ENCODE assay signal across 29 mouse cellular contexts in the genomic region with DNA sequence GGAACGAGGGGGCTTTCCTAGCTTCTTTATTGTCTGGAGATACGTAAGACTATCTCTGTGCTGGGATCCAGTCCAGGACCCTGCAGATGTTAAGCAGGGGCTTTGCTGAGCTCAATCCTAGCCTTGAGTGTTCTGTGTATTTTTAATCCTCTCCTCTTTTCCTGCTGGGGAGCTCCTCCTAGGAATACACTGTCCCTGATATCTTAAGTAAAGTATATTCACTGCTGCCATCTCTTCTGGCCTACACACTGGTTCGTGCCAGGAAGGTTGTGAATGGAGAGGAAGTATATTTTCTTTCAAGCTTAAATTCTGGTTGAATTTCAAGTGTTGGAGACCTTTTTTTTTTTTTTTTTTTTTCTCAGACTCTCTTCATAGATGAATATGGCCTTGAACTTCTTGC. TPM values are rescaled to one million over a fixed set of nuclear protein-coding genes. Genes with fewer than 3 reads are reported as not detected.
DNase-seq lines count a peak whose midpoint lies in the region; ATAC-seq and TF ChIP-seq lines count a peak whose summit lies in the region.
"Had no signal": no experiment of that assay in that cellular context is flagged by ENCODE, and none has a peak within 500 bp of the region (broad histone marks: within the 10 kb centered on the region; RNA-seq: fewer than 3 reads in every experiment).

No protein-coding gene starts in this region.

- no peaks in the 10 kb centered on the region for H3K27me3 ChIP-seq in embryonic facial prominence, embryonic 14.5 days (replicated peaks; ENCODE audit: control insufficient read depth, insufficient read depth, low read length)
- H3K27me3 ChIP-seq in embryonic facial prominence, embryonic 10.5 days (replicated peaks; ENCODE audit: low read depth, poor library complexity, severe bottlenecking) = no peaks in the 10 kb centered on the region
- H3K27me3 ChIP-seq in hindbrain, embryonic 10.5 days (ENCODE audit: insufficient read depth, poor library complexity, severe bottlenecking) = no peaks in the 10 kb centered on the region
- H3K27me3 ChIP-seq in hindbrain, postnatal 0 days (ENCODE audit: insufficient read depth, low read length) = no peaks in the 10 kb centered on the region
- H3K27me3 ChIP-seq in thymus, adult 2 months (ENCODE audit: control insufficient read depth, insufficient read depth, low read length) = no peaks in the 10 kb centered on the region
- H3K27me3 ChIP-seq: CH12.LX; embryonic facial prominence, embryonic 13.5 days; forebrain, embryonic 13.5 days; forebrain, embryonic 15.5 days; Patski had no signal

- H3K4me3 ChIP-seq in embryonic facial prominence, embryonic 14.5 days (ENCODE audit: low read depth, low read length) = no peak overlapping the region
- no peak overlapping the region for H3K4me3 ChIP-seq in embryonic facial prominence, embryonic 10.5 days
- H3K4me3 ChIP-seq in hindbrain, embryonic 10.5 days = no peak overlapping the region
- H3K4me3 ChIP-seq in hindbrain, postnatal 0 days (ENCODE audit: low read length) = no peak overlapping the region
- no peak overlapping the region for H3K4me3 ChIP-seq in thymus, adult 2 months (ENCODE audit: control insufficient read depth, insufficient read depth, low read length)
- H3K4me3 ChIP-seq: embryonic facial prominence, embryonic 13.5 days; forebrain, embryonic 13.5 days; forebrain, embryonic 15.5 days had no signal

- no peak for TF ChIP-seq CTCF in hindbrain, postnatal 0 days (IDR thresholded peaks at IDR 0.05; ENCODE audit: low read depth)
- no peak for TF ChIP-seq CTCF in thymus, adult 2 months (IDR thresholded peaks at IDR 0.05; ENCODE audit: borderline replicate concordance, control insufficient read depth, extremely low read depth, insufficient read depth, low read length, poor library complexity)

- H3K9me3 ChIP-seq in embryonic facial prominence, embryonic 14.5 days (ENCODE audit: control insufficient read depth, low read length) = no peaks in the 10 kb centered on the region
- H3K9me3 ChIP-seq in embryonic facial prominence, embryonic 10.5 days = no peaks in the 10 kb centered on the region
- H3K9me3 ChIP-seq in hindbrain, embryonic 10.5 days = no peaks in the 10 kb centered on the region
- H3K9me3 ChIP-seq in hindbrain, postnatal 0 days (ENCODE audit: low read length) = no peaks in the 10 kb centered on the region
- H3K9me3 ChIP-seq: embryonic facial prominence, embryonic 13.5 days; forebrain, embryonic 13.5 days; forebrain, embryonic 15.5 days; G1E had no signal

- no peak for TF ChIP-seq POLR2A in thymus, adult 2 months (IDR thresholded peaks at IDR 0.05; ENCODE audit: control insufficient read depth, extremely low read depth, insufficient read depth, low read length, poor library complexity)

- peak; percentile 33 for DNase-seq in embryonic facial prominence, embryonic 14.5 days (ENCODE audit: low spot score)
- DNase-seq in embryonic facial prominence, embryonic 10.5 days (ENCODE audit: low spot score) = no peak
- no peak for DNase-seq in hindbrain, embryonic 10.5 days (ENCODE audit: low spot score)
- no peak for DNase-seq in hindbrain, postnatal 0 days (ENCODE audit: low spot score)
- DNase-seq in thymus, adult 2 months = no peak
- no peak for DNase-seq in thymus, postnatal 25 days
- DNase-seq in brain, adult 2 months (ENCODE audit: low read depth, low spot score) = peak; percentile 43
- DNase-seq: adrenal gland, adult 8-10 months; adrenal gland, postnatal 14 days; adrenal gland, postnatal 36 days; B cell, adult 2 months; cerebellum, adult 11 months; cerebellum, adult 18-20 months; cerebellum, adult 8-10 months; cerebellum, adult 9-11 months; cerebellum, postnatal 14 days; forebrain, postnatal 0 days had no signal

- no peak overlapping the region for H3K4me2 ChIP-seq in embryonic facial prominence, embryonic 14.5 days (ENCODE audit: low read depth, low read length)
- no peak overlapping the region for H3K4me2 ChIP-seq in hindbrain, postnatal 0 days (ENCODE audit: low read depth, low read length)
- H3K4me2 ChIP-seq: embryonic facial prominence, embryonic 13.5 days; forebrain, embryonic 13.5 days; forebrain, embryonic 15.5 days had no signal

- ATAC-seq in embryonic facial prominence, embryonic 14.5 days (ENCODE audit: low read depth) = 0 out of 2 replicates have a peak, but pooled peaks have one; percentile 21
- ATAC-seq in hindbrain, postnatal 0 days = no peak
- ATAC-seq: activated CD4-positive, CD25-positive, alpha-beta regulatory T cell, adult 4 months; CD4-positive, CD25-positive, alpha-beta regulatory T cell, adult 4 months; forebrain, embryonic 13.5 days; forebrain, embryonic 15.5 days; forebrain, postnatal 0 days; Patski had no signal

- no peak overlapping the region for H3K27ac ChIP-seq in embryonic facial prominence, embryonic 14.5 days (replicated peaks; ENCODE audit: low read depth, low read length)
- no peak overlapping the region for H3K27ac ChIP-seq in embryonic facial prominence, embryonic 10.5 days (replicated peaks)
- H3K27ac ChIP-seq in hindbrain, embryonic 10.5 days = peak overlapping the region; percentile 88; the same call in 1 of the 2 replicates
- H3K27ac ChIP-seq in hindbrain, postnatal 0 days = no peak overlapping the region
- peak overlapping the region; percentile 89 for H3K27ac ChIP-seq in thymus, adult 2 months (ENCODE audit: control insufficient read depth, insufficient read depth, low read length)
- H3K27ac ChIP-seq: embryonic facial prominence, embryonic 13.5 days; forebrain, embryonic 13.5 days; forebrain, embryonic 15.5 days had no signal

- H3K36me3 ChIP-seq in embryonic facial prominence, embryonic 14.5 days (ENCODE audit: control insufficient read depth, insufficient read depth, low read length) = no peaks in the 10 kb centered on the region
- no peaks in the 10 kb centered on the region for H3K36me3 ChIP-seq in embryonic facial prominence, embryonic 10.5 days (replicated peaks)
- H3K36me3 ChIP-seq in hindbrain, embryonic 10.5 days = 0 out of 2 replicates have a peak, but pooled peaks cover 3% of the 10 kb centered on the region
- no peaks in the 10 kb centered on the region for H3K36me3 ChIP-seq in hindbrain, postnatal 0 days (ENCODE audit: insufficient read depth, low read length)
- no peaks in the 10 kb centered on the region for H3K36me3 ChIP-seq in thymus, adult 2 months (ENCODE audit: control insufficient read depth, insufficient read depth, low read length)
- H3K36me3 ChIP-seq: embryonic facial prominence, embryonic 13.5 days; forebrain, embryonic 15.5 days; G1E had no signal

- H3K9ac ChIP-seq in embryonic facial prominence, embryonic 14.5 days (ENCODE audit: low read depth, low read length) = no peak overlapping the region
- no peak overlapping the region for H3K9ac ChIP-seq in hindbrain, postnatal 0 days (replicated peaks; ENCODE audit: low read length)
- H3K9ac ChIP-seq: embryonic facial prominence, embryonic 13.5 days; forebrain, embryonic 13.5 days; forebrain, embryonic 15.5 days; forebrain, postnatal 0 days had no signal

- 61% methylated on average over 3 of the region's 3 CpGs for WGBS in embryonic facial prominence, embryonic 14.5 days
- WGBS in embryonic facial prominence, embryonic 10.5 days = 88% methylated on average over 3 of the region's 3 CpGs
- 87% methylated on average over 3 of the region's 3 CpGs for WGBS in hindbrain, embryonic 10.5 days
- 62% methylated on average over 3 of the region's 3 CpGs for WGBS in hindbrain, postnatal 0 days
- 77% methylated on average over 3 of the region's 3 CpGs for WGBS in thymus, adult 2 months

- 0 out of 2 replicates have a peak, but pooled peaks cover 3% of the 10 kb centered on the region for H3K4me1 ChIP-seq in embryonic facial prominence, embryonic 14.5 days (ENCODE audit: control insufficient read depth, insufficient read depth, low read length)
- H3K4me1 ChIP-seq in embryonic facial prominence, embryonic 10.5 days = peaks cover 14% of the 10 kb centered on the region
- peaks cover 30% of the 10 kb centered on the region for H3K4me1 ChIP-seq in hindbrain, embryonic 10.5 days (replicated peaks)
- H3K4me1 ChIP-seq in hindbrain, postnatal 0 days (ENCODE audit: insufficient read depth, low read length) = peaks cover 4% of the 10 kb centered on the region; the same call in 1 of the 2 replicates
- peaks cover 26% of the 10 kb centered on the region for H3K4me1 ChIP-seq in thymus, adult 2 months (replicated peaks; ENCODE audit: control insufficient read depth, insufficient read depth, low read length)

RNA-seq across cellular contexts. Expression of a gene that starts 23.0 kb away (rescaled TPM):
- polyA plus RNA-seq in embryonic facial prominence, embryonic 14.5 days (2014; fragmentation: Nextera tagmentation; extraction: Ambion mirVana) = not detected in 2 replicates
- polyA plus RNA-seq in embryonic facial prominence, embryonic 10.5 days (2016; fragmentation: Nextera tagmentation; extraction: Ambion mirVana) = not detected in 2 replicates
- not detected in 2 replicates for polyA plus RNA-seq in hindbrain, embryonic 10.5 days (2016; fragmentation: Nextera tagmentation; extraction: Ambion mirVana)
- total RNA-seq in hindbrain, postnatal 0 days (2014; rRNA removed) = not detected in 2 replicates
- 0.54 TPM in 1 of 2 replicates, not detected in the other for polyA plus RNA-seq in hindbrain, postnatal 0 days (2015; fragmentation: Nextera tagmentation; extraction: Ambion mirVana)
- 2.4 and 3.1 TPM in 2 replicates for polyA plus RNA-seq in thymus, adult 2 months (2012; rRNA removed)
- total RNA-seq: adrenal gland, adult 18-20 months; adrenal gland, adult 8-10 months; adrenal gland, postnatal 14 days; adrenal gland, postnatal 36 days; CH12.LX; forebrain, postnatal 0 days; G1E had no signal
- polyA plus RNA-seq: activated CD4-positive, CD25-positive, alpha-beta regulatory T cell, adult 4 months; CD4-positive, CD25-positive, alpha-beta regulatory T cell, adult 4 months; cortical plate, adult 2 months; embryonic facial prominence, embryonic 11.5 days; embryonic facial prominence, embryonic 13.5 days; forebrain, embryonic 11.5 days; forebrain, embryonic 13.5 days; forebrain, postnatal 0 days; G1E; Patski had no signal

RNA-seq across cellular contexts. Expression of a gene that starts 23.6 kb away (rescaled TPM):
- 0.81 and 1.2 TPM in 2 replicates for polyA plus RNA-seq in embryonic facial prominence, embryonic 14.5 days (2014; fragmentation: Nextera tagmentation; extraction: Ambion mirVana)
- 0.45 and 0.74 TPM in 2 replicates for polyA plus RNA-seq in embryonic facial prominence, embryonic 10.5 days (2016; fragmentation: Nextera tagmentation; extraction: Ambion mirVana)
- polyA plus RNA-seq in hindbrain, embryonic 10.5 days (2016; fragmentation: Nextera tagmentation; extraction: Ambion mirVana) = 0.58 and 0.86 TPM in 2 replicates
- 1.0 and 2.2 TPM in 2 replicates for total RNA-seq in hindbrain, postnatal 0 days (2014; rRNA removed)
- polyA plus RNA-seq in hindbrain, postnatal 0 days (2015; fragmentation: Nextera tagmentation; extraction: Ambion mirVana) = 2.0 and 2.6 TPM in 2 replicates
- 0.96 and 1.5 TPM in 2 replicates for polyA plus RNA-seq in thymus, adult 2 months (2012; rRNA removed)
- total RNA-seq: adrenal gland, adult 18-20 months; adrenal gland, postnatal 14 days; adrenal gland, postnatal 36 days; CH12.LX had no signal
- polyA plus RNA-seq: G1E had no signal

RNA-seq across cellular contexts. Expression of a gene that starts 51.8 kb away (rescaled TPM):
- 57.8 and 58.1 TPM in 2 replicates for polyA plus RNA-seq in embryonic facial prominence, embryonic 14.5 days (2014; fragmentation: Nextera tagmentation; extraction: Ambion mirVana)
- 77.1 and 80.7 TPM in 2 replicates for polyA plus RNA-seq in embryonic facial prominence, embryonic 10.5 days (2016; fragmentation: Nextera tagmentation; extraction: Ambion mirVana)
- polyA plus RNA-seq in hindbrain, embryonic 10.5 days (2016; fragmentation: Nextera tagmentation; extraction: Ambion mirVana) = 52.6 and 74.6 TPM in 2 replicates
- total RNA-seq in hindbrain, postnatal 0 days (2014; rRNA removed) = 23.8 and 26.7 TPM in 2 replicates
- 39.4 and 41.8 TPM in 2 replicates for polyA plus RNA-seq in hindbrain, postnatal 0 days (2015; fragmentation: Nextera tagmentation; extraction: Ambion mirVana)
- polyA plus RNA-seq in thymus, adult 2 months (2012; rRNA removed) = 141 and 181 TPM in 2 replicates

Comparison
In these comparisons a context has a peak if more than half of its experiments do, and no peak if none do; other contexts are left out.
1. DNase-seq: peak in embryonic facial prominence, embryonic 14.5 days (single experiment) and brain, adult 2 months (single experiment); none in embryonic facial prominence, embryonic 10.5 days (single experiment), hindbrain, embryonic 10.5 days (single experiment), hindbrain, postnatal 0 days (single experiment), thymus, adult 2 months (single experiment) and thymus, postnatal 25 days (single experiment).
2. H3K27ac ChIP-seq: peak in hindbrain, embryonic 10.5 days (single experiment) and thymus, adult 2 months (single experiment); none in embryonic facial prominence, embryonic 14.5 days (single experiment), embryonic facial prominence, embryonic 10.5 days (single experiment) and hindbrain, postnatal 0 days (single experiment).